Mouse (Mus musculus): ENCODE measurements around the gene Gm6657. TPM values are rescaled to one million over a fixed set of nuclear protein-coding genes. Genes with fewer than 3 reads are reported as not detected.

The Gm6657 gene
- polyA plus RNA-seq, 2 experiments = not detected

GRCm38 (mm10) chr12:78181452-78181851 is 12.6 kb upstream of the Gm6657 start:
- Histone ChIP-seq H3K36me3 (ENCODE audit: control insufficient read depth, insufficient read depth, low read length) (no peaks in the 10 kb centered on the region), H3K9me3 (ENCODE audit: control insufficient read depth, low read length) (no peaks in the 10 kb centered on the region), H3K4me3 (replicated peaks; ENCODE audit: low read length) (no peak overlapping the region), H3K4me2 (replicated peaks; ENCODE audit: low read depth, low read length, severe bottlenecking) (no peak overlapping the region), H3K27me3 (ENCODE audit: control insufficient read depth, insufficient read depth, low read length) (no peaks in the 10 kb centered on the region), H3K27ac (replicated peaks; ENCODE audit: low read depth, low read length) (no peak overlapping the region), H3K4me1 (ENCODE audit: control insufficient read depth, insufficient read depth, low read length) (no peaks in the 10 kb centered on the region), H3K9ac (ENCODE audit: low read depth, low read length, severe bottlenecking) (no peak overlapping the region)
- no peak for DNase-seq (ENCODE audit: low spot score)
- no peak for ATAC-seq (ENCODE audit: low FRiP score, low read depth)
- TF ChIP-seq POLR2A (IDR thresholded peaks at IDR 0.05; ENCODE audit: borderline replicate concordance, extremely low read depth, insufficient read depth, insufficient read length) = no peak
- WGBS = 59% methylated on average over 2 of the region's 2 CpGs

GRCm38 (mm10) chr12:78195368-78195767 is 1.3 kb downstream of the Gm6657 start:
- no peak overlapping the region for H3K4me3 ChIP-seq (replicated peaks; ENCODE audit: low read length)
- H3K9me3 ChIP-seq (ENCODE audit: control insufficient read depth, low read length) = no peaks in the 10 kb centered on the region
- 57% methylated on average over 2 of the region's 2 CpGs for WGBS
- H3K27ac ChIP-seq (replicated peaks; ENCODE audit: low read depth, low read length) = no peak overlapping the region
- no peak overlapping the region for H3K9ac ChIP-seq (ENCODE audit: low read depth, low read length, severe bottlenecking)
- no peaks in the 10 kb centered on the region for H3K36me3 ChIP-seq (ENCODE audit: control insufficient read depth, insufficient read depth, low read length)
- DNase-seq (ENCODE audit: low spot score) (no peak), ATAC-seq (ENCODE audit: low FRiP score, low read depth) (no peak)
- H3K4me1 ChIP-seq (ENCODE audit: control insufficient read depth, insufficient read depth, low read length) = no peaks in the 10 kb centered on the region
- H3K4me2 ChIP-seq (replicated peaks; ENCODE audit: low read depth, low read length, severe bottlenecking) = no peak overlapping the region
- no peaks in the 10 kb centered on the region for H3K27me3 ChIP-seq (ENCODE audit: control insufficient read depth, insufficient read depth, low read length)
- TF ChIP-seq POLR2A (IDR thresholded peaks at IDR 0.05; ENCODE audit: borderline replicate concordance, extremely low read depth, insufficient read depth, insufficient read length) = no peak

GRCm38 (mm10) chr12:78203646-78204045 is 9.6 kb downstream of the Gm6657 start:
- WGBS = 33% methylated on average over 5 of the region's 5 CpGs
- DNase-seq (ENCODE audit: low spot score) = peak; percentile 47
- Histone ChIP-seq H3K27me3 (ENCODE audit: control insufficient read depth, insufficient read depth, low read length) (no peaks in the 10 kb centered on the region), H3K27ac (replicated peaks; ENCODE audit: low read depth, low read length) (no peak overlapping the region), H3K36me3 (ENCODE audit: control insufficient read depth, insufficient read depth, low read length) (no peaks in the 10 kb centered on the region), H3K4me2 (replicated peaks; ENCODE audit: low read depth, low read length, severe bottlenecking) (no peak overlapping the region), H3K9ac (ENCODE audit: low read depth, low read length, severe bottlenecking) (no peak overlapping the region), H3K9me3 (ENCODE audit: control insufficient read depth, low read length) (no peaks in the 10 kb centered on the region), H3K4me3 (replicated peaks; ENCODE audit: low read length) (no peak overlapping the region), H3K4me1 (ENCODE audit: control insufficient read depth, insufficient read depth, low read length) (no peaks in the 10 kb centered on the region)
- TF ChIP-seq POLR2A (IDR thresholded peaks at IDR 0.05; ENCODE audit: borderline replicate concordance, extremely low read depth, insufficient read depth, insufficient read length) = no peak
- ATAC-seq (ENCODE audit: low FRiP score, low read depth) = peak; percentile 65

- WGBS = 11% methylated on average over 5 of the region's 5 CpGs
- Histone ChIP-seq H3K36me3 (ENCODE audit: control insufficient read depth, insufficient read depth, low read length) (no peaks in the 10 kb centered on the region), H3K27ac (replicated peaks; ENCODE audit: low read depth, low read length) (no peak overlapping the region), H3K4me1 (ENCODE audit: control insufficient read depth, insufficient read depth, low read length) (no peaks in the 10 kb centered on the region), H3K9ac (ENCODE audit: low read depth, low read length, severe bottlenecking) (no peak overlapping the region), H3K27me3 (ENCODE audit: control insufficient read depth, insufficient read depth, low read length) (no peaks in the 10 kb centered on the region), H3K9me3 (ENCODE audit: control insufficient read depth, low read length) (no peaks in the 10 kb centered on the region), H3K4me3 (replicated peaks; ENCODE audit: low read length) (no peak overlapping the region), H3K4me2 (replicated peaks; ENCODE audit: low read depth, low read length, severe bottlenecking) (no peak overlapping the region; the same call in 1 of the 2 replicates)
- ATAC-seq (ENCODE audit: low FRiP score, low read depth) (no peak), DNase-seq (ENCODE audit: low spot score) (peak; percentile 70)
- TF ChIP-seq POLR2A (IDR thresholded peaks at IDR 0.05; ENCODE audit: borderline replicate concordance, extremely low read depth, insufficient read depth, insufficient read length) = no peak
Measured at GRCm38 (mm10) chr12:78205915-78206570, 12.0 kb downstream of the Gm6657 start.

- no peaks in the 10 kb centered on the region for H3K27me3 ChIP-seq (ENCODE audit: control insufficient read depth, insufficient read depth, low read length)
- H3K4me3 ChIP-seq (replicated peaks; ENCODE audit: low read length) = no peak overlapping the region
- WGBS = 81% methylated on average over 4 of the region's 4 CpGs
- no peaks in the 10 kb centered on the region for H3K4me1 ChIP-seq (ENCODE audit: control insufficient read depth, insufficient read depth, low read length)
- DNase-seq (ENCODE audit: low spot score) (no peak), ATAC-seq (ENCODE audit: low FRiP score, low read depth) (no peak)
- no peak overlapping the region for H3K4me2 ChIP-seq (replicated peaks; ENCODE audit: low read depth, low read length, severe bottlenecking)
- H3K9me3 ChIP-seq (ENCODE audit: control insufficient read depth, low read length) = no peaks in the 10 kb centered on the region
- H3K27ac ChIP-seq (replicated peaks; ENCODE audit: low read depth, low read length) = no peak overlapping the region
- no peak overlapping the region for H3K9ac ChIP-seq (ENCODE audit: low read depth, low read length, severe bottlenecking)
- no peaks in the 10 kb centered on the region for H3K36me3 ChIP-seq (ENCODE audit: control insufficient read depth, insufficient read depth, low read length)
- TF ChIP-seq POLR2A (IDR thresholded peaks at IDR 0.05; ENCODE audit: borderline replicate concordance, extremely low read depth, insufficient read depth, insufficient read length) = no peak
Measured at GRCm38 (mm10) chr12:78206571-78206960, 12.5 kb downstream of the Gm6657 start.
